Mouse (Mus musculus) limb, embryonic 11.5 days (tissue): ENCODE measurements around the gene Mtr. TPM values are rescaled to one million over a fixed set of nuclear protein-coding genes. Genes with fewer than 3 reads are reported as not detected.
A peak's percentile ranks its signal among the peaks of the same experiment; 100 is the strongest.

Experiments used
- ATAC-seq: fragments of 200-750 bp; cut with Nextera tagmentation; 2 replicates; pipeline ENCODE4 v1.8.0; 2017; ENCODE audit warnings: low read depth; ENCODE audit not compliant: insufficient number of reproducible peaks, low FRiP score, low TSS enrichment
- DNase-seq: peaks from one replicate; pipeline ENCODE4 v3.0.0-alpha.2; 2015; ENCODE audit warnings: low spot score
- H3K27ac ChIP-seq: fragments of 300-500 bp; sonication (generic); replicated peaks from 2 replicates; pipeline ENCODE4 v1.5.1; 2014; ENCODE audit warnings: low read depth, mild to moderate bottlenecking, low read length
- H3K27me3 ChIP-seq: fragments of 300-500 bp; sonication (generic); 2 replicates; pipeline ENCODE4 v1.6.1; 2014; ENCODE audit warnings: mild to moderate bottlenecking, low read length, mixed read lengths; ENCODE audit not compliant: control insufficient read depth, insufficient read depth
- H3K36me3 ChIP-seq: fragments of 300-500 bp; sonication (generic); 2 replicates; pipeline ENCODE4 v1.6.1; 2014; ENCODE audit warnings: mild to moderate bottlenecking, low read length, moderate library complexity, mixed read lengths; ENCODE audit not compliant: control insufficient read depth, insufficient read depth
- H3K4me1 ChIP-seq: fragments of 300-500 bp; sonication (generic); 2 replicates; pipeline ENCODE4 v1.6.1; 2014; ENCODE audit warnings: low read length, mixed read lengths; ENCODE audit not compliant: control insufficient read depth, insufficient read depth
- H3K4me2 ChIP-seq: fragments of 300-500 bp; sonication (generic); 2 replicates; pipeline ENCODE4 v1.6.1; 2014; ENCODE audit warnings: low read depth, mild to moderate bottlenecking, moderate library complexity; ENCODE audit not compliant: severe bottlenecking
- H3K4me3 ChIP-seq: fragments of 300-500 bp; sonication (generic); 2 replicates; pipeline ENCODE4 v1.5.1; 2014; ENCODE audit warnings: low read depth, low read length
- H3K9ac ChIP-seq: fragments of 300-500 bp; sonication (generic); 2 replicates; pipeline ENCODE4 v1.6.1; 2014; ENCODE audit warnings: mild to moderate bottlenecking, low read length
- H3K9me3 ChIP-seq: fragments of 300-500 bp; sonication (generic); 2 replicates; pipeline ENCODE4 v1.6.1; 2016; ENCODE audit warnings: low read length; ENCODE audit not compliant: control insufficient read depth
- whole genome bisulfite sequencing: fragments of 180-500 bp; shearing (Covaris S2); extraction: QIAGEN DNeasy Blood & Tissue Kit; methylation state at CpG from one replicate; pipeline ENCODE4 v1.1.7; 2014; 5-methylcytosine and 5-hydroxymethylcytosine counted together
- polyA plus RNA-seq: library from polyadenylated mRNA; unstranded; fragments of >200 nt; fragmentation: Nextera tagmentation; extraction: Ambion mirVana; gene quantifications from 2 replicates; pipeline ENCODE4 v1.2.1, GENCODE M21; 2014

Mtr gene
- polyA plus RNA-seq, 1 experiment from 2014 or later, result 21.4 TPM

- peak overlapping the region; percentile 50 for H3K4me2 ChIP-seq
- H3K27ac ChIP-seq, result no peak overlapping the region
- no peaks in the 10 kb centered on the region for H3K9me3 ChIP-seq
- peak overlapping the region; percentile 73 for H3K4me3 ChIP-seq
- DNase-seq, result peak; percentile 26
- no peaks in the 10 kb centered on the region for H3K27me3 ChIP-seq
- WGBS, result 19% methylated on average over 10 of the region's 10 CpGs
- no peaks in the 10 kb centered on the region for H3K4me1 ChIP-seq
- H3K36me3 ChIP-seq, result no peaks in the 10 kb centered on the region
- no peak for ATAC-seq
- peak overlapping the region; percentile 83 for H3K9ac ChIP-seq
These were observed 982 bp downstream of the Mtr start for GRCm38 (mm10) chr13:12256871-12257390.

DNA sequence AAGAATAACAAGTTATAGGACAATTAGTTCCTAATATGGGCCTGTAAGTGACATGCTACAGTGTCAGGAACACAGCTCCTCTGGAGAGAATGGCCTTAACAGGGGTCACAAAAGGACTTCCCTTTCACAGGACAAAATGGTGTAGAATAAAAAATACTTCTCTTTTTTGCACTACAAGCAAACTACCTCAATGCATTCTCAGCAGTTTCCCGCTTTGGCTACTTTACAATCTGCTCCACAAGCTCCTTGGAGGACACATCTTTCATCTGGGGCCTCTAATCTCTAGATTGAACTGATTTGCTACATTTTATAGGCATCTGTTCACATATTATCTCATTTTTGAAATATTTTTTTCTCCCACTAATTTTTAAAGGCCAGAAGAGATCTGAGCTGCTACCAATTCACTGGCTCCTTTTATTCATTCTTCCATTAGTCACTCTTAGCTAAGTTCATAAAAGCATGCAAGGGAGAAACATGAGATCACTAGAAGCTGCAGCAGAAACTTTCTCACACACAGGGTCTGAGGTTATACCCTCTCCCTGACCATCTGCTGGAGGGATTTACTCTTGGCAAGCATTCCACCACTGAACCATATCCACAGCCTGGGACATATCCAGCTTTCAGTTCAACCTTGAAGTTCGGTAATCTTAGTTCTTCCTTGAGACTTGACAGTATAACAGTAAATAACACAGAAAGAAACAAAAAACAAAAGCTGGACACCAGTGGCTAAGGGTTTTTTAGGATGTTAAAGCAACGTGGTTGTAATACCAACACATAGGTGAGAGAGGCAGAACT is 1.8 kb downstream of the Mtr start:
- Histone ChIP-seq H3K4me3 (peak overlapping the region; percentile 73; the same call in 1 of the 2 replicates), H3K9ac (no peak overlapping the region), H3K9me3 (no peaks in the 10 kb centered on the region), H3K27ac (no peak overlapping the region), H3K36me3 (no peaks in the 10 kb centered on the region), H3K27me3 (no peaks in the 10 kb centered on the region), H3K4me1 (no peaks in the 10 kb centered on the region), H3K4me2 (peak overlapping the region; percentile 50)
- ATAC-seq (no peak), DNase-seq (no peak)
- 76% methylated on average over 3 of the region's 3 CpGs for WGBS

GRCm38 (mm10) chr13:12250496-12250895 is 7.4 kb downstream of the Mtr start:
- H3K4me1 ChIP-seq, result no peaks in the 10 kb centered on the region
- H3K9me3 ChIP-seq, result no peaks in the 10 kb centered on the region
- H3K27me3 ChIP-seq, result no peaks in the 10 kb centered on the region
- no peak overlapping the region for H3K4me2 ChIP-seq
- peaks cover 5% of the 10 kb centered on the region; the same call in 1 of the 2 replicates for H3K36me3 ChIP-seq
- ATAC-seq (no peak), DNase-seq (no peak)
- H3K27ac ChIP-seq, result no peak overlapping the region
- H3K9ac ChIP-seq, result no peak overlapping the region
- H3K4me3 ChIP-seq, result no peak overlapping the region
- WGBS, result 93% methylated on average over 3 of the region's 3 CpGs

DNA sequence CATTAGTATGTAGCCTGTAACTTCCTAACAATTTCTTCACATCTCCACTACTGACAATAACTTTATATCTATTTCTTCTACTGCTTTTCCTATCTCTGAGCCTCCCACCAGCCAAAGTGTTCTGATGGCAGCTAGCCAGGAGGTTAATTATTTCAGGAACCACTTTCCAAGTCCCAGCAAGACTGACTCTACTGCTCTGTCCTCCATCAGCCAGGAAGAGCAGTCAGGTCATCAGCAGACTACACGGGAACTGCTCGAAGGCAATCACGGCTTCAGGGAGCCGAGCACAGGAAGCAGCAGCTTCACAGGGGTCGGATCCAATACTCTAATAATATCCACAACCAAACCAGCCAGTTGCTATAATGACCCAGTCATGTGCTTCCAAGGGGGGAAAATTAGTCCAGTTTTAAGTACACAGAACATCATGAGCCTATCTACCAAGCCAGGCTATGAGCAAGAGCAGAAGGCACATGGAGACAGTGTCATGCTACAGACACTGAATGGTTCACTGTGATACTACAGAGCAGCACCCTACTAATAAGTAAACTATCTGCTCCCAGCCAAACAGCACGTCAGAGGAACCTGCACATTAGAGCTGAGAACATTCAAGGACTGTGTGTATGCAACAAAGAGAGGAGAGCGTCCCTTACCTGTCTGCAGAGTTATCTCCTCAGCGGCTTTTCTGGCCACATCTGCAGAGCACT is 8.6 kb downstream of the Mtr start:
- H3K4me1 ChIP-seq, result no peaks in the 10 kb centered on the region
- H3K9ac ChIP-seq, result no peak overlapping the region
- H3K27ac ChIP-seq, result no peak overlapping the region
- H3K9me3 ChIP-seq, result no peaks in the 10 kb centered on the region
- H3K4me2 ChIP-seq, result no peak overlapping the region
- ATAC-seq, result no peak
- 91% methylated on average over 8 of the region's 8 CpGs for WGBS
- no peaks in the 10 kb centered on the region for H3K27me3 ChIP-seq
- no peak for DNase-seq
- peaks cover 5% of the 10 kb centered on the region; the same call in 1 of the 2 replicates for H3K36me3 ChIP-seq
- no peak overlapping the region for H3K4me3 ChIP-seq

- H3K4me2 ChIP-seq, result no peak overlapping the region
- no peak overlapping the region for H3K4me3 ChIP-seq
- no peaks in the 10 kb centered on the region for H3K27me3 ChIP-seq
- H3K9me3 ChIP-seq, result no peaks in the 10 kb centered on the region
- 98% methylated on average over 2 of the region's 2 CpGs for WGBS
- ATAC-seq, result no peak
- no peak overlapping the region for H3K9ac ChIP-seq
- no peaks in the 10 kb centered on the region for H3K4me1 ChIP-seq
- DNase-seq, result no peak
- no peak overlapping the region for H3K27ac ChIP-seq
- H3K36me3 ChIP-seq, result peaks cover 14% of the 10 kb centered on the region; the same call in 1 of the 2 replicates
These were observed 12.0 kb downstream of the Mtr start for GRCm38 (mm10) chr13:12245938-12246337.

- Histone ChIP-seq H3K27ac (no peak overlapping the region), H3K9me3 (no peaks in the 10 kb centered on the region), H3K36me3 (peaks cover 9% of the 10 kb centered on the region; the same call in 1 of the 2 replicates), H3K4me2 (no peak overlapping the region), H3K9ac (no peak overlapping the region), H3K27me3 (no peaks in the 10 kb centered on the region), H3K4me1 (no peaks in the 10 kb centered on the region), H3K4me3 (no peak overlapping the region)
- ATAC-seq, result no peak
- DNase-seq, result no peak
- WGBS, result 94% methylated on average over 4 of the region's 4 CpGs
These were observed 13.9 kb downstream of the Mtr start for GRCm38 (mm10) chr13:12243991-12244390.

DNA sequence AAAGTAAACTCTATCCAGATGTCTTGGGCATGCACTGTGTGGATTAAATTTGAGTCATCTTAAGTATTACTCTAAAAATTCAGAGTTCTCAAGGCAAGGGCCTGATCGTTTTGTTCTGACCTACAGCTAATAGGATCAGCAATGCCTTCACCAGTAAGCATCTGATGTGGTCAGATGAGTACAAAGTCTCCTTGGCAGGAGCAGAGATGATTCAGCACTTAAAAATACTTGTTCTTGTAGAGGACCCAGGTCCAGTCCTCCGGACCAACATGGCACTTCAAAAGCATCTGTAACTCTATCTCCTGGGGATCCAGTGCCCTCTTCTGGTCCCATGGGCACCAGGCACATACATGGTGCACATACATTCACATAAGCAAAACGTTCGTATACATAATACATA is 25.8 kb downstream of the Mtr start:
- H3K36me3 ChIP-seq, result peaks cover 17% of the 10 kb centered on the region
- 91% methylated on average over 4 of the region's 4 CpGs for WGBS
- ATAC-seq, result no peak

GRCm38 (mm10) chr13:12228248-12228647 is 29.7 kb downstream of the Mtr start:
- Histone ChIP-seq H3K4me2 (no peak overlapping the region), H3K9ac (no peak overlapping the region), H3K4me1 (no peaks in the 10 kb centered on the region), H3K27ac (no peak overlapping the region), H3K36me3 (peaks cover 14% of the 10 kb centered on the region), H3K27me3 (no peaks in the 10 kb centered on the region), H3K9me3 (no peaks in the 10 kb centered on the region), H3K4me3 (no peak overlapping the region)
- DNase-seq, result no peak
- ATAC-seq, result no peak
- 95% methylated on average over 4 of the region's 4 CpGs for WGBS

More for the DNA sequence above, 25.8 kb downstream of the Mtr start:
- H3K4me2 ChIP-seq, result no peak overlapping the region
- H3K4me3 ChIP-seq, result no peak overlapping the region
- no peaks in the 10 kb centered on the region for H3K4me1 ChIP-seq
- H3K27ac ChIP-seq, result no peak overlapping the region
- DNase-seq, result no peak
- no peak overlapping the region for H3K9ac ChIP-seq
- no peaks in the 10 kb centered on the region for H3K27me3 ChIP-seq
- H3K9me3 ChIP-seq, result no peaks in the 10 kb centered on the region
